Mouse (Mus musculus): ENCODE results near the gene Srl. TPM values are rescaled to one million over a fixed set of nuclear protein-coding genes. Genes with fewer than 3 reads are reported as not detected.

Gene Srl
- polyA plus RNA-seq, 1 experiment from 2014 or later, result 4.4 TPM

Other genes with a start within 250 kb of the Srl start
- 0.48 and 0.65 TPM in 2 replicates for gene Adcy9, start 121.3 kb downstream of the Srl start, polyA plus RNA-seq (2015; fragmentation: Nextera tagmentation; extraction: Ambion mirVana)
- 4.7 and 4.8 TPM in 2 replicates for gene Tfap4, start 18.0 kb upstream of the Srl start, polyA plus RNA-seq (2015; fragmentation: Nextera tagmentation; extraction: Ambion mirVana)
- 2.1 and 2.5 TPM in 2 replicates for gene Glis2, start 52.9 kb upstream of the Srl start, polyA plus RNA-seq (2015; fragmentation: Nextera tagmentation; extraction: Ambion mirVana)
- 50.8 and 54.5 TPM in 2 replicates for gene Pam16, start 83.2 kb upstream of the Srl start, polyA plus RNA-seq (2015; fragmentation: Nextera tagmentation; extraction: Ambion mirVana)
- gene Vasn, start 98.1 kb upstream of the Srl start, polyA plus RNA-seq (2015; fragmentation: Nextera tagmentation; extraction: Ambion mirVana), result 2.0 and 3.0 TPM in 2 replicates
- 46.5 and 47.3 TPM in 2 replicates for gene Dnaja3, start 98.2 kb upstream of the Srl start, polyA plus RNA-seq (2015; fragmentation: Nextera tagmentation; extraction: Ambion mirVana)
- 10.1 and 13.5 TPM in 2 replicates for gene Coro7, start 138.0 kb upstream of the Srl start, polyA plus RNA-seq (2015; fragmentation: Nextera tagmentation; extraction: Ambion mirVana)
- 29.1 and 35.1 TPM in 2 replicates for gene Nmral1, start 177.5 kb upstream of the Srl start, polyA plus RNA-seq (2015; fragmentation: Nextera tagmentation; extraction: Ambion mirVana)
- 39.1 and 39.2 TPM in 2 replicates for gene Hmox2, start 184.5 kb upstream of the Srl start, polyA plus RNA-seq (2015; fragmentation: Nextera tagmentation; extraction: Ambion mirVana)
- 23.3 and 27.3 TPM in 2 replicates for gene Cdip1, start 248.5 kb upstream of the Srl start, polyA plus RNA-seq (2015; fragmentation: Nextera tagmentation; extraction: Ambion mirVana)

All from liver, embryonic 16.5 days (tissue).